Mouse (Mus musculus): ENCODE results near the gene Osm.

Gene Osm

GRCm38 (mm10) chr11:4235665-4236545 is at the start of gene Osm:
Gene Osm (plus strand): TSS chr11:4236420.
- no peak for DNase-seq (ENCODE audit: low spot score in 2 of 2)

- peak; percentile 95 to 98 for DNase-seq (ENCODE audit: low spot score in 2 of 2)
Observed at GRCm38 (mm10) chr11:4186486-4187317, 49.5 kb upstream of the Osm start, which contains the start of gene Tbc1d10a. Gene Tbc1d10a (plus strand): TSS chr11:4186789.

GRCm38 (mm10) chr11:4187318-4187700 is 48.9 kb upstream of the Osm start:
- no peak for DNase-seq (ENCODE audit: low spot score in 2 of 2)

- no peak for DNase-seq (ENCODE audit: low spot score in 2 of 2)
Observed at GRCm38 (mm10) chr11:4189182-4189581, 47.0 kb upstream of the Osm start.

- DNase-seq (ENCODE audit: low spot score in 2 of 2), result no peak
Observed at GRCm38 (mm10) chr11:4190677-4191076, 45.5 kb upstream of the Osm start.

GRCm38 (mm10) chr11:4192757-4193156 is 43.5 kb upstream of the Osm start:
- no peak for DNase-seq (ENCODE audit: low spot score in 2 of 2)

- DNase-seq (ENCODE audit: low spot score in 2 of 2), result no peak
Observed at GRCm38 (mm10) chr11:4193420-4193819, 42.8 kb upstream of the Osm start.

GRCm38 (mm10) chr11:4195597-4196031 is 40.6 kb upstream of the Osm start:
- DNase-seq (ENCODE audit: low spot score in 2 of 2), result no peak

GRCm38 (mm10) chr11:4196636-4197035 is 39.6 kb upstream of the Osm start:
- DNase-seq (ENCODE audit: low spot score in 2 of 2), result no peak

- no peak for DNase-seq (ENCODE audit: low spot score in 2 of 2)
Observed at GRCm38 (mm10) chr11:4197691-4198090, 38.5 kb upstream of the Osm start.

GRCm38 (mm10) chr11:4201981-4202700 is 34.1 kb upstream of the Osm start:
- no peak for DNase-seq (ENCODE audit: low spot score in 2 of 2)

GRCm38 (mm10) chr11:4202995-4203704 is 33.1 kb upstream of the Osm start:
- no peak for DNase-seq (ENCODE audit: low spot score in 2 of 2)

GRCm38 (mm10) chr11:4203705-4204074 is 32.5 kb upstream of the Osm start:
- no peak for DNase-seq (ENCODE audit: low spot score in 2 of 2)

GRCm38 (mm10) chr11:4205097-4205655 is 31.0 kb upstream of the Osm start:
- no peak for DNase-seq (ENCODE audit: low spot score in 2 of 2)

- no peak for DNase-seq (ENCODE audit: low spot score in 2 of 2)
Observed at GRCm38 (mm10) chr11:4205951-4206350, 30.3 kb upstream of the Osm start.

- no peak for DNase-seq (ENCODE audit: low spot score in 2 of 2)
Observed at GRCm38 (mm10) chr11:4206563-4206962, 29.7 kb upstream of the Osm start.

- DNase-seq (ENCODE audit: low spot score in 2 of 2), result no peak
Observed at GRCm38 (mm10) chr11:4207655-4208054, 28.6 kb upstream of the Osm start.

- DNase-seq (ENCODE audit: low spot score in 2 of 2), result no peak
Observed at GRCm38 (mm10) chr11:4209556-4209955, 26.7 kb upstream of the Osm start.

GRCm38 (mm10) chr11:4210786-4211185 is 25.4 kb upstream of the Osm start:
- no peak for DNase-seq (ENCODE audit: low spot score in 2 of 2)

GRCm38 (mm10) chr11:4213107-4213506 is 23.1 kb upstream of the Osm start:
- no peak for DNase-seq (ENCODE audit: low spot score in 2 of 2)

GRCm38 (mm10) chr11:4214572-4214971 is 21.6 kb upstream of the Osm start:
- DNase-seq (ENCODE audit: low spot score in 2 of 2), result no peak
